Mouse (Mus musculus) erythroblast, embryonic 14.5 days (primary cell): ENCODE data around the gene Rps10.

ENCODE experiments used
- GATA1 ChIP-seq: IDR thresholded peaks from 2 replicates; pipeline ENCODE4 v1.6.1; 2012; ENCODE audit warnings: low read length, inconsistent platforms, mixed read lengths
- TAL1 ChIP-seq: IDR thresholded peaks from 3 replicates; pipeline ENCODE4 v1.6.1; 2012; ENCODE audit warnings: low read length, inconsistent platforms, mixed read lengths

- no peak for TF ChIP-seq GATA1
- TF ChIP-seq TAL1, result no peak
These were observed 10.8 kb downstream of the Rps10 start for GRCm38 (mm10) chr17:27625455-27626251.
